In genomic region chr2:174858835-174859215, GRCm38 (mm10) we compare ENCODE assay signal across 10 mouse cellular contexts.
A peak's percentile ranks its signal among the peaks of the same experiment; 100 is the strongest.
DNase-seq lines count a peak whose midpoint lies in the region; ATAC-seq and TF ChIP-seq lines count a peak whose summit lies in the region.
"Had no signal": no experiment of that assay in that cellular context is flagged by ENCODE, and none has a peak within 500 bp of the region (broad histone marks: within the 10 kb centered on the region; RNA-seq: fewer than 3 reads in every experiment).

No protein-coding gene starts in this region.

- H3K4me1 ChIP-seq in lung, embryonic 14.5 days (ENCODE audit: insufficient read depth) = peaks cover 9% of the 10 kb centered on the region; the same call in 1 of the 2 replicates
- H3K4me1 ChIP-seq in lung, adult 2 months (ENCODE audit: control insufficient read depth, insufficient read depth, low read length) = no peaks in the 10 kb centered on the region
- H3K4me1 ChIP-seq in forebrain, embryonic 13.5 days = peaks cover 15% of the 10 kb centered on the region
- peaks cover 29% of the 10 kb centered on the region for H3K4me1 ChIP-seq in limb, embryonic 14.5 days (ENCODE audit: control insufficient read depth, insufficient read depth, low read length)
- H3K4me1 ChIP-seq in stomach, embryonic 15.5 days = peaks cover 20% of the 10 kb centered on the region

- no peaks in the 10 kb centered on the region for H3K27me3 ChIP-seq in lung, embryonic 14.5 days (ENCODE audit: insufficient read depth, low read length)
- H3K27me3 ChIP-seq in forebrain, embryonic 13.5 days = no peaks in the 10 kb centered on the region
- H3K27me3 ChIP-seq in limb, embryonic 14.5 days (ENCODE audit: control insufficient read depth, insufficient read depth, low read length) = no peaks in the 10 kb centered on the region
- H3K27me3 ChIP-seq in stomach, embryonic 15.5 days (replicated peaks) = no peaks in the 10 kb centered on the region
- H3K27me3 ChIP-seq: Patski had no signal

- 7% methylated on average over 2 of the region's 2 CpGs for WGBS in lung, embryonic 14.5 days
- WGBS in lung, adult 2 months = 47% methylated on average over 2 of the region's 2 CpGs
- WGBS in forebrain, embryonic 13.5 days = 0% methylated on average over 2 of the region's 2 CpGs
- 0% methylated on average over 2 of the region's 2 CpGs for WGBS in limb, embryonic 14.5 days
- 23% methylated on average over 2 of the region's 2 CpGs for WGBS in stomach, embryonic 15.5 days

- no peaks in the 10 kb centered on the region for H3K9me3 ChIP-seq in lung, embryonic 14.5 days (ENCODE audit: low read depth, low read length)
- H3K9me3 ChIP-seq in forebrain, embryonic 13.5 days (replicated peaks) = no peaks in the 10 kb centered on the region
- H3K9me3 ChIP-seq in limb, embryonic 14.5 days (ENCODE audit: control insufficient read depth, low read length) = no peaks in the 10 kb centered on the region
- H3K9me3 ChIP-seq in stomach, embryonic 15.5 days = no peaks in the 10 kb centered on the region

- peak overlapping the region; percentile 38; the same call in 1 of the 2 replicates for H3K9ac ChIP-seq in lung, embryonic 14.5 days
- 0 out of 2 replicates have a peak overlapping the region, but pooled peaks have one; percentile 26 for H3K9ac ChIP-seq in forebrain, embryonic 13.5 days
- no peak overlapping the region for H3K9ac ChIP-seq in limb, embryonic 14.5 days (ENCODE audit: low read depth, low read length, severe bottlenecking)
- H3K9ac ChIP-seq in stomach, embryonic 15.5 days = no peak overlapping the region
- H3K9ac ChIP-seq: liver, embryonic 14.5 days had no signal

- peak overlapping the region; percentile 37; the same call in 1 of the 2 replicates for H3K4me2 ChIP-seq in lung, embryonic 14.5 days
- H3K4me2 ChIP-seq in forebrain, embryonic 13.5 days = no peak overlapping the region
- peak overlapping the region; percentile 35 for H3K4me2 ChIP-seq in limb, embryonic 14.5 days (replicated peaks; ENCODE audit: low read depth, low read length, severe bottlenecking)
- H3K4me2 ChIP-seq in stomach, embryonic 15.5 days = no peak overlapping the region

- H3K4me3 ChIP-seq in lung, embryonic 14.5 days (ENCODE audit: low read depth, low read length) = no peak overlapping the region
- H3K4me3 ChIP-seq in lung, adult 2 months (replicated peaks; ENCODE audit: extremely low read depth, low read depth, low read length) = no peak overlapping the region
- H3K4me3 ChIP-seq in forebrain, embryonic 13.5 days = no peak overlapping the region
- no peak overlapping the region for H3K4me3 ChIP-seq in limb, embryonic 14.5 days (replicated peaks; ENCODE audit: low read length)
- H3K4me3 ChIP-seq in stomach, embryonic 15.5 days (replicated peaks) = no peak overlapping the region

- DNase-seq in lung, embryonic 14.5 days = peak; percentile 56
- DNase-seq in lung, adult 2 months = no peak
- DNase-seq in limb, embryonic 14.5 days (ENCODE audit: low spot score) = peak; percentile 81
- DNase-seq in cerebellum, postnatal 10 days = no peak
- no peak for DNase-seq in lung, postnatal 14 days
- no peak for DNase-seq in left cerebral cortex, adult 18-20 months (ENCODE audit: low spot score in 2 of 2)

- TF ChIP-seq CTCF in lung, embryonic 14.5 days (IDR thresholded peaks at IDR 0.05; ENCODE audit: low read depth) = no peak
- no peak for TF ChIP-seq CTCF in lung, adult 2 months (IDR thresholded peaks at IDR 0.05; ENCODE audit: insufficient read depth, low read length)

- TF ChIP-seq POLR2A in lung, adult 2 months (IDR thresholded peaks at IDR 0.05; ENCODE audit: borderline replicate concordance, extremely low read depth, low read depth, low read length) = no peak
- no peak for TF ChIP-seq POLR2A in limb, embryonic 14.5 days (IDR thresholded peaks at IDR 0.05; ENCODE audit: borderline replicate concordance, extremely low read depth, insufficient read depth, insufficient read length)

- H3K36me3 ChIP-seq in lung, embryonic 14.5 days (ENCODE audit: insufficient read depth) = no peaks in the 10 kb centered on the region
- H3K36me3 ChIP-seq in forebrain, embryonic 13.5 days (ENCODE audit: poor library complexity, severe bottlenecking) = no peaks in the 10 kb centered on the region
- no peaks in the 10 kb centered on the region for H3K36me3 ChIP-seq in limb, embryonic 14.5 days (ENCODE audit: control insufficient read depth, insufficient read depth, low read length)
- no peaks in the 10 kb centered on the region for H3K36me3 ChIP-seq in stomach, embryonic 15.5 days

- H3K27ac ChIP-seq in lung, embryonic 14.5 days (ENCODE audit: low read depth) = peak overlapping the region; percentile 79
- peak overlapping the region; percentile 67 for H3K27ac ChIP-seq in forebrain, embryonic 13.5 days
- H3K27ac ChIP-seq in limb, embryonic 14.5 days (replicated peaks; ENCODE audit: low read depth, low read length) = peak overlapping the region; percentile 95
- peak overlapping the region; percentile 89 for H3K27ac ChIP-seq in stomach, embryonic 15.5 days
- H3K27ac ChIP-seq: liver, embryonic 14.5 days had no signal

- peak; percentile 70 for ATAC-seq in lung, embryonic 14.5 days (ENCODE audit: insufficient read depth)
- ATAC-seq in forebrain, embryonic 13.5 days = peak; percentile 60
- ATAC-seq in limb, embryonic 14.5 days (ENCODE audit: low FRiP score, low read depth) = peak; percentile 90
- ATAC-seq in stomach, embryonic 15.5 days (ENCODE audit: insufficient read depth, low FRiP score, low read depth) = peak; percentile 56
- ATAC-seq: Patski had no signal

Comparison
In these comparisons a context has a peak if more than half of its experiments do, and no peak if none do; other contexts are left out.
1. DNase-seq: peak in lung, embryonic 14.5 days (single experiment) and limb, embryonic 14.5 days (single experiment); none in lung, adult 2 months (single experiment), cerebellum, postnatal 10 days (0 of 2), lung, postnatal 14 days (single experiment) and left cerebral cortex, adult 18-20 months (0 of 2).
2. H3K4me2 ChIP-seq: peak in lung, embryonic 14.5 days (single experiment) and limb, embryonic 14.5 days (single experiment); none in forebrain, embryonic 13.5 days (single experiment) and stomach, embryonic 15.5 days (single experiment).
3. H3K9ac ChIP-seq: peak in lung, embryonic 14.5 days (single experiment) and forebrain, embryonic 13.5 days (single experiment); none in limb, embryonic 14.5 days (single experiment) and stomach, embryonic 15.5 days (single experiment).
4. Peak in every context shown above with its lines, with median percentiles within 50 percentile points of each other: ATAC-seq and H3K27ac ChIP-seq.